Mouse (Mus musculus) lung, adult 2 months (tissue): ENCODE data around the gene Capn2.

Source experiments
- CTCF ChIP-seq: fragments of 200-500 bp; IDR thresholded peaks from 2 replicates; pipeline ENCODE4 v1.5.1; 2011; ENCODE audit warnings: mild to moderate bottlenecking, low read length, control low read depth; ENCODE audit not compliant: insufficient read depth
- POLR2A ChIP-seq: fragments of 200-500 bp; IDR thresholded peaks from 2 replicates; pipeline ENCODE4 v1.6.1; 2011; ENCODE audit warnings: low read depth, mild to moderate bottlenecking, control low read depth, low read length, borderline replicate concordance; ENCODE audit errors: extremely low read depth

DNA sequence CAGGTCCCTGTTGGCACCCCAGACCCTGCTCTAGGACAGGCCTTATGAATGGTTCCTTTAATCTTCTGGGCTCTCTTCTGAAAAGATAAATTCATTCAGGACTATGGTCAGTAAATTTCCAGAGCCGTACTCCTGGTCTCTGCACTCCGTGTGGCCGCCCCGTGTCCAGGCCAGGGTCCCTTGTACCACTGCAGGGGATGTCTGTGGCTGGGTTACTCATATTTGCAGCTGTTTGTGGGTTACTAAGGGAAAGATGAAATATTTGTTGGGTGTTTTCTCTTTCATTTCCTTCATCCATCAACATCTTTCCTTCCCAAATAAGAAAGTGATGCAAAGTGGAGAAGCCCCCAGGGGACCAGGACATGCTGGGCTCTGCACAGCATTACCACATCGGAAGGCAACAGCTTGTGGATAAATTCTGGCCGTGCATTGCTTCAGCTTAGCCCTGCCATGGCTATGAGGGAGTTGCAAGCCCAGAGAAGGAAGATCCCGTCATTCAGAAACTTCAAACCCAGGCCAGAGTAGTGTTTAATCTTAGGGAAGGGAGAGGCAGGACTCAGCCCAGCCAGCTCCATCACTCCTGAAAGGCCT lies 15.5 kb downstream of the Capn2 start:
- TF ChIP-seq CTCF (no peak), POLR2A (no peak)
